Mouse (Mus musculus): ENCODE data around the gene Katnal1.

Gene Katnal1

DNA sequence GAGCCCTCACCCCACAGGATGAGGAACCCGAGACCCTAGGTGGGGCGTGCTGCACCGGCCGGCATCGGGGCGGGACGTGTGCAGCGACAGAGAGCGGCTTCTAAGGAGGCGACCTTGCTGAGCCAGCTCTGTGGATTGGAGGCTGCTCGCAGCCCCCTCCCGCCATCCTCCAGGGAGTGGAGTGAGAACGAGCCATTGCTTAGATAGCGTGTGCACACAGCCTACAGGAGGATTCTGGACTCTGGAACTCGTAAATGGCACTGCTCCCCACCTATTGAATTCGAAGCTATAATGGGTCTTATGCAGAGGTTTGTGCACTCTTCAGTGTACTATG lies at the start of gene Katnal1:
Gene Katnal1 (minus strand): TSS at position 205 of the 334 bp plus-strand sequence.
- 2% methylated on average over 16 of the region's 16 CpGs for WGBS

DNA sequence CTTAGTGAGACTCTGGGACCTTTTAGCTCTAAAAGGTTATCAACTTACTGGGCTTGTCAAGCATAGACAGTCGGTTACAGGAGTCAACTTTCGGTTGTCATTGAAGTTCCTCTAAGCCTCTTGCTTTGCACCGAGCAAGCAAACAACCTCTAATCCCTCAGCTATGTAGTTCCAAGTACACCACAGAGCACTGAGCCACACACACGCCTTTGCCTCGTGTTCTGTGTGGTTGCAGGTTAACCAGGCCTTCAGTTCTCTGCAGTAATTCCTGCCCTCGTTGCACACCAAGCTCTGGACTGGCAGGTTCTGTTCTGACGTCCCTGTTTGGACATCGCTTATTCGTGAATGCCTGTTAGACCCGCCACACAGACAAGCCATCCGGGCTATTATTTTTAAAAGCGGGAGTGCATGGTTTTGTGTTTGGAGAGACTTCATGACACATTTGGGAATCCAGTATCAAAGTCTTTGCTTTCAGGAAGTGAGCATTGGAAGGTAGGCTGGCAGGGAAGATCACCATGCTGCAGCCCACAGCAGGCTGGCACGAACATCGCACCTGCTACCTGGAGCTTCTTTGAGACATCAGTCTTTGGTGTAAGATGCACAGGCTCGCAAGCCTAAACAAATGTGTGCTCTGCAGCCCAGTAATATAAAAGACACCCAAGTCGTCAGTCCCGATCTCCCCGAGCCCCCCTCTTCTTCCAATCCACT lies 49.5 kb upstream of the Katnal1 start:
- WGBS: 78% methylated on average over 18 of the region's 18 CpGs

DNA sequence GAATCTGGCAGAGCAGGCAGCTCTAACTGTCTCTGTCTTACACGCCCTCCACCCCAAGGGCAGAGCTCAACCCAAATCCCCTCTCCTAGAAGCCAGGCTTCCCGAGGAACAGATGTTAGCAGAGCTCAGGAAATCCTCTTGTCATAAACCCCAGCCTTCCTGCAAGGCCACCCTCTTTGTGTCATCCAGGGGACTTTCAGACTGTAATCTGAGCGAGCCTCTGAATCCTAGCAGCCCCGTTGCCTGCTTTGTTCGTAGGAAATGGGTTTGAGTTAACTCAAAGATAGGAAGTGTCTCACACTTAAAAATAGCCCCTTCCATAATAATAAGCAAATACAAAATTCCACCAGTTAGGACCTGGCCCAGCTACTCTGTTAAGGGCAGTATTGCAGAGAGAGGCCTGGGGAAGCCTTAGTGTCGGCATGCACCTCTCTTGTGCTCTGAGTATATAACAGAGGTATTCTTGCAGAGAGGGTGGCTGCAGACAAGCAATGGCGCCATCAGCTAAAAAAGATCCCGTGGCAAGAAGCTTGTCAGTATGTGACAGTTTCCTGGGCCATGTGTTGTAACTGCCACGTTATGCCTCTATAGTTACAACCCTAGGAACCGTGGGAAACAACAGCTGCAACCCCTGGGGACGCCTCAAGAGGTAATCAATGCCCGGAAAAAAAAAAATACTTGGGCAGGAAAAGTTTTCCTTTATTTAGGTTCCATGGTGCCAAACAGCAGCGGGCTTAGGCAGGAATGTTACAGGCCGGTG lies 48.8 kb upstream of the Katnal1 start:
- WGBS: 58% methylated on average over 14 of the region's 14 CpGs

DNA sequence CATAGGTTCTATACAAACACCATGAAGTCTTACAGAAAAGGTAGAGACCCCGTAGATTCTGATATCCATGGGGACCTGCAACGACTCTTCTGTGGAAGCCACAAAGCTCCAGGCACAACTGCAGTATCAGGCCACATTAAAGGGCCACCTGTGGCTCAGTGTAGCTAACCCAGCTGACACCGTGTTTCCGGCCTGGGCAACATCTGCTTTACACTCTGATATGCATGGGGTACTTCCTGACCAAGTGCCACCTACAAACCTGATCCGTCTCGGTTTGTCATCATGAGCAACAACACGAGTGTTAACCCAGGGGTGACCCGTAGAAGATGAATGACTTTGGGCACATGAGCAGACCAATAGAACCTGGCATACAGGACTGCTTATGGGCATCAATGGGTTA lies 47.8 kb upstream of the Katnal1 start:
- WGBS: 94% methylated on average over 8 of the region's 8 CpGs

DNA sequence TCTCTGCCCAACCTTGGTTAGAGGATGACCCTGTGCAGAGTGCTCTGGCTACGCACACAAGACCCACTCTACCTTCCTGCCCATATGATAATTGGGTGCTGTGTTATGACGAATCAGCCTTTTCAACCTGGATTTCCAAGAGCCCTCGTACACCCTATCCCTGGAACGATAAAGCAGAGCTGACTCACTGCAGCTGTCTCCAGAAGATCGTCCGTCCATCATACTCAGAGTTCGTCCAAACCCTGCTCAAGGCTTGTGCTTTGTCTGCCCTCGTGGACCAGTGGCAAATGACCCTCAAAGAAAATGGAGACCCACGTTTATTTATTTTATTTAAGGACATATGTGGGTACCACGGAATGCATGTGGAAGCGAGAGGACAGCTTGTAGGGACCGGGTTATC lies 45.9 kb upstream of the Katnal1 start:
- WGBS: 91% methylated on average over 12 of the region's 12 CpGs

DNA sequence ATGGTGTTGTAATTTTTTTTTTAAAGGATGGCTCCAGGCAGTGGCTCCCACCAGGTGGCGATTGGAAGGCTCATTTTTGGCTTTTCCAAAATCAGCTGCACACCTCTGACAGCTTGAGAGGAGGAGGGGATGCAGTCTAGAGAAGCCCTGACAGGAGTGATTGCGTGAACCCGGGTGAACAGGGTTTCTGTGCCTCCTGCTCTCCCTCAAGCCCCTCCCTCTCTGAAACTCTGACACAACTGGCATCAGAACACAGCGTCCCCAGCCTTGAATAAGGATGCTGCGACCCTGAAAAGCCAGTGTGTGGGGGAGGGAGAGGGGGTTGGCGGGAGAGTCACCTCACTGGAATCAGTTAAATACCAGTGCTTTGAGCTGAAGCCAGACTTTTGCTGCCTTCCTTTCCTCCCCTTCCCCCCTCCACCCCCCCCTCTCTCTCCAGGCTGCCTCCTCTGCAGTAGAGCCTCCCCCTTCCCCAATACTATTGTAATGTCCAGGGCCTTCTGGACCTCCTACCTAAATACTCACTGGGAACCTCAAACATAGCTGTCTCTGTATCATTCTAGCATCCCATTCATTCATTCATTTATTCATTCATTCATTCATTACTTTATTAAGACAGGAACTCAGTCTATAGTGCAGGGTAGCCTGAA lies 44.0 kb upstream of the Katnal1 start:
- 19% methylated on average over 6 of the region's 6 CpGs for WGBS

DNA sequence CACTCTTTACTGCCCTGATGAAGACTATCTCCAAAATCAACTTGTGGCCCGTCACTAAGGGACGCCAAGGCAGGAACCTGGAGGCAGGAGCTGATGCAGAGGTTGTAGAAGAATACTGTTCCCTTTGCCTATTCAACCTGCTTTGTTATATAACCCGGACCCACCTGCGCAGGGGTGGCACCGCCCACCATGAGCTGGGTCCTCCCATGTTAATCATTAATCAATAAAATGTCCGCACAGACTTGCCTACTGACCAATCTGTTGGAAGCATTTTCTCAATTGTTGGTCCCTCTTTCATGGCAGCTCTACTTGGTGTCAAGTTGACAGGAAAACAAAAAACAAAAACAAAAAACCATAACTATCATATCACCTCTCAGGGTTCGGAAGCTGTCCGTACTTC lies 43.0 kb upstream of the Katnal1 start:
- WGBS: 90% methylated on average over 8 of the region's 8 CpGs

DNA sequence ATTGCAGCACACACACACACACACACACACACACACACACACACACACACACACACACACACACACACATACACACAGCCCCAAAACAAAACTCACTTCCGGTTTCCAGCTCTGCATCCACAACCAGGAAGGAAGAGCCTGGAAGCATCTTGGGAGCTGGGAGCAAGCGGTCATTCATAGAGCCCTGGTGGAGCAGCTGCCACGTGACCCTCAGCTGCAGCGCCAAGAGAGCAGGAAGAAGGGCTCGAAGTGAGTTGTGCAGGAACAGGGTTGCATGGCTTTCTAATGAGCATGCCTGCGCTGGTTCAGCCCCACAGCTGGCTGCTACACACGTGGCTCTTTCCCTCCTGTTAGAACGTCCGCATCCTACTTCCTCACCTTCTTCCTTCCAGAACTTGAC lies 40.5 kb upstream of the Katnal1 start:
- 46% methylated on average over 9 of the region's 9 CpGs for WGBS

DNA sequence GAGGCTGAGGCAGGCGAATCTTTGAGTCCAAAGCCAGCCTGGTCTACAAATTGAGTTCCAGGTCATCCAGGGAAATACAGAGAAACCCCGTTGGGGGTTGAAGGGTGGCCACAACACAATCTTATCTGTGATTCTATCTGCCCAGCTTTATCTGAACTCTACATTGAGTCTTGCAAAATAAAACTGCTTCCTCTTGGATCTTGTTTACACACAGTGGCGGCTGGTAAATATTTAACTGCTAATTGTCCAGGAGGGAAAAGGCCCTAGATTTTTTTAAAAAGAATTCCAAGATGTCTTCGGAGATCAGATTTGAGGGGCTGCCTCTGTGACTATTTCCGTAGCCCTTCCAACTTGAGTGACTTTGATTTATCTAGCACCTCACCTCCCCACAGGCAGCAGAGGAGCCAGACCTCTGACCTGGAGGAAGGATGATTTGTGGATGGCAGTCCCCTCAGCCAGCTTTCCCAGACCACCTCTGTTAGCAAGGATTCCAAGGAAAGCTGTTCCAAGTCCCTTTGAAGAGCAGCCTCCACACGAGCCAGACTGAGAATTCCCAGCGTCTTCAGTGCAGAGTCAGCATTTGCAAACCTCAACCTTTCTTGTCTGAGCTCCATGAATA lies 39.9 kb upstream of the Katnal1 start:
- 64% methylated on average over 7 of the region's 7 CpGs for WGBS

DNA sequence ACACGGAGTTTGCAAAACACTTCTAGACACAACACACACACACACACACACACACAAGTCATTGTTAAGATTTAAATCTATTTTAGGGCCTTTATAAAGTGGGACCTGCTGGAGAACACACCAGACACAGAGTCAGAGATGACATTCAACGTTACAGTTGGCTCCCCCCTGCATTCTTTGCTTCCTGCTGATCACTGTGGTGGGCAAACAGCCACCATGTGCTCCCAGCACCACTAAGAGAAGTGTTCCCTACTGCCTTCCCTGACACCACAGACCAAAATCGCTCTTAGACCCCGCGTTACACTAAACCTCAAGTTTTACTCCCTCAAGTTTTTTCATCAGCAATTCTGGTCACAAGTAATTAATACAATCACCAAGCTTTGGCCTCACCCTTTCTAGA lies 39.1 kb upstream of the Katnal1 start:
- WGBS: 76% methylated on average over 5 of the region's 5 CpGs

DNA sequence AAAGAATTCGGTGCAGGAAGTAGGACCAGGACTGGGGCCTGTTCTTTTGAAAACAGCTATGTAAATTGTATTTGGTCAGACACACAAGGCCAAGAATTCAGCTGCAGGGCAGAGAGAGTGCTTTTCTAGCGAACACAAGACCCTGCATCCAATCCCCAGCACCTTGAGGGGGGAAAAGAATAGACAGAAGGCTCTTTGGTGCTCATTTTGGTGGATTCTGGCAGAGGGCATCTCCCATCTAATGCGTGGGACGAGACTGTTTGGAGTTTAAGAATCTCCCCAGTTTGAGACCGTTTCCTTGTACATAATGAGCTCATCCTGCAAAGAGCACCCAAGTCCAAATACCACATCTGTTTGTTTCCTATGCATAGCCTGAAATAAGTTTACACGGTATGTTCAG lies 37.3 kb upstream of the Katnal1 start:
- 30% methylated on average over 6 of the region's 6 CpGs for WGBS

DNA sequence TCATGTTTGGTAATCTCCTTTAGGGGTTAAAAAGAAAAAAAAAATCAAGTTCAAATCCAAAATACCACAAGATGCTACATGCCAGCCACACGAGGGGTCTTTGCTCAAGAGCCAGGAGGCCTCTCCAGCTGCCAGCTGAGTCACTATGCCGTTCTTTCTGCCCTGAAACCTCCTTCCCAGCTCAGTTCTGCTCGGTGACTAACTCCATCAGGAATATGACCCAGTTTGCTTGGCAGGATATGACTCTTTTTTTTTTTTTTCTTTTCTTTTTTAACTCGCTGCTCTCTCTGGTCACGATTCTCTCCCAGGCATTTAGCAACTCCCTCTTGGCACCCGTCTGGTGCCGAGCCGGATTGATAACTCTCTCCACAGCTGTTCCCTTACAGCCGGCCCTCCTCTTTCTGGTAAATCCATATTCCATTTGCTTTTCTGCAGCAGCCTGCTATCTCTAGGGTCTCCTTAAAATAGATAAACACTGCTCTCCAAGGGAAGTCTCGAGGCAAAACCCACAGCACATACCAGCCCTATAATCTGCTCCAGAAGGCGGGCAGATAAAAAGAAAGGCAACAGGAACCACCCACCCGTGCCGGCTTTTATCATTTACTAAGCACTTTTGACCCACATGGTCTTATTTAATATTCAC lies 36.7 kb upstream of the Katnal1 start:
- WGBS: 13% methylated on average over 13 of the region's 13 CpGs

DNA sequence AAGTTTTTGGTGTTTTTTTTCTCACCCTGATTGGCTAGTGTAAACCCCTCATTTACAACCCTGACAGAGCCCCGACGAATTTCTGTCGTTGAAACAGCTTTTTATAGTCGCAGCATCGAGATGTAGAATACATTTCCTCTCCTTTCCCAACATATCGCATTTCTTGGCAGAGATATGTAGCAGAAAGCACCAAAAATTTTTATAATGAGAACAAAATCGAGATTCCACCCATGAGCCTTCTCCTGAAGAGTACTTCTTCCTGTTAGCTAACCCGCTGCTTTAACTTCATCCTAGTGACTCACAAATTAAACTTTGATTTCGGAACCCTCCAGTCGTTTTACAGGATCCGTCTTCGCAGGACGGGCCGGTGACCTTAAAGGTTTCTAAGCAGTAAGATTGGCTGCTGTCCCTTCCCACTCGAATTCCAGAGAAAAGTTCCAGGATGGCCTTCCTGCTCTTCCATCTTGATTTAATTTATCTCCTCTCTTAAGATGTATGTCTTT lies 36.0 kb upstream of the Katnal1 start:
- WGBS: 39% methylated on average over 15 of the region's 15 CpGs

DNA sequence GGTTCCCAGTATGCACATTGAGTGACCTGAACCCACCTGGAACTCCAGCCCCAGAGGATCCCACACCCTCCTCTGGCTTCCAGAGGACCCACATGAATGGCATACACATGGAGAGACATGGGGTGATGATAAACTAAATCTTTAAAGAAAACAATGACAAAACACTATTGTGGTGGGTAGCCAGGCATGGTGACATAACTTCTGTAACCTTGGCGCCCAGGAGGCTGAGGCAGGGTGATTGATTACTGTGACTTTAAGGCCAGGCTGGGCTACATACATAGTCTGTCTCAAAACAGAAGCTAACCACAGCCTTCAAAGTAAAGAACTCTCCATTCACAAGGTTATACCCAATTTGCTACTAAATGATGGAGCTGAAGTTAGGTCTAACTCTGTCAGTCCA lies 35.1 kb upstream of the Katnal1 start:
- 87% methylated on average over 1 of the region's 1 CpGs for WGBS

DNA sequence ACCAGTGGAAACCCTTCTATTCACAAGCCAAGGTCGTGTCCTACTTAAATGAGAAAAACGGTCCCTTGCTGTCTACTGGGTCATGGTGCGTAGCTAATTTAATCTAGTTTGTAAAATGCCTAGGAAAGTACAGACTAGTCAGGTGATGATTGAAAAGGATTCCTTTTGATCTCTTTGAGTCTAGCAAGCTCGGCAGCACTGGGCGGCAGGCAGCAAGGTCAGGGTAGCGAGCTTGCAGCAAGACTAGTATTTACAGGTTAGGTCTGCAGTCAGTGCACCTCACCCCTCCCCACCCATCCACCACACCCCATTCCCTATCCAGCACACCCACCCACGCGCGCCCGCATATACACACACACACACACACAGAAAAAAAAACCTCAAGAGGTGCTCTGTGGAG lies 31.1 kb upstream of the Katnal1 start:
- 69% methylated on average over 10 of the region's 10 CpGs for WGBS

DNA sequence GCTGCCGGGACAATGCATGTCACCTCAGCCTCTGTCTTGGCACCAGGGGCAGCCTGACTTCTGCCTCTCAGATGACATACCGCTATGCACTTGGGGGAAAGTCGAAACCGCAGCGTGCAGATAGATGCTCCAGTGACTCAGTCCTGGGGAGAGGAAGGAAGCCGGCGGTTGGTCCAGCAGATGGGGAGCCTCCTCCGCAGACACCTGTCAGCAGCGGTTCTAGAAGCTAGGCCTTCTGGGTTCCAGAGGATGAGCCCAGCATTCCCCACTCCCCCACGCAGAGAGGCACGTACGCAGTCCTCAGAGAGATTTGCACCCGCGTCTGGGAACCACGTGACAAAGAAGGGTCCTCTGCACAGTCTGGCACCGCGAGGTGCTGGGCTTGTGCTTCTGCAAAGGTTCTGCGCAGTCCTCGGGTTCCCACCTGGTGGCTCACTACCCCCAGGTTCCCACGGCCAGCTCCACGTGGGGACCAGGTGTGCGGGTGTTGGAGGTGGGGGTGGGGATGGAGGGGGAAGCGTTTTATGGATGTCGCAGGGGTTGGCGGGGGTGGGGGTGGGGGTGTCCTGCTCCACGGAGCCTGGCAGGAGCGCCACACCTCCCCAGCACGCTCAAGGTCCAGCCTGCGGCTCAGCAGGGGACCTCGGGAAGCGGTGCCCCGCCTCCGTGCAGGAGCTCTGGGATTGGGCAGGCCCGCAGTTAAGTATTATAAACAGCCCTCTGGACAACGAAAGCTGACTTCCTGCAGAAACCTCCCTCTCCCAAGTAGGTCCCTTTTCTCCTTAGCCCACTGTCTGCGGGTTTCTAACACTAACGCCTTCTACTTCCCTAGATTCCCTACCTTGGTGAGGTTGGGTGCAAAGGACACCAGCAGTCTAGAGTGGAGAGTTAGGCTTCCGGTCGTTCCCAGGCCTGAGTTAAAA lies 30.2 kb upstream of the Katnal1 start:
- WGBS: 2% methylated on average over 39 of the region's 39 CpGs

DNA sequence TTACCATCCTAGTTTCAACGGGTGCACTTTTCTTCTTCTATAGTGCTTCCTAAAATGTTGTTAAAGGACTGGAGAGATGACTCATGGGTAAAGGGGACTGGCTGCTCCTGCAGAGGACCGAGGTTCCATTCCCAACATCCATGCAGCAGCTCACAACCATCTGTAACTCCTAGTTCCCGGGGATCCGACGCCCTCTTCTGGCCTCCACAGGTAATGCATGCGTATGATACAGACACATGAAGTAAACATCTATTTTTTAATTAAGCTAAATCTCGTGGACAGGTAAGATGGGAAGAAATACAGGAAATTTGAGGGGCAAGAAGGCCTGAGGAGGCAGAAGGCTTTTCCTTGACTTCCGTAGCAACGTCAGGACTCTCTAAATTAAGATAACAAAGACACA lies 29.2 kb upstream of the Katnal1 start:
- WGBS: 40% methylated on average over 9 of the region's 9 CpGs

DNA sequence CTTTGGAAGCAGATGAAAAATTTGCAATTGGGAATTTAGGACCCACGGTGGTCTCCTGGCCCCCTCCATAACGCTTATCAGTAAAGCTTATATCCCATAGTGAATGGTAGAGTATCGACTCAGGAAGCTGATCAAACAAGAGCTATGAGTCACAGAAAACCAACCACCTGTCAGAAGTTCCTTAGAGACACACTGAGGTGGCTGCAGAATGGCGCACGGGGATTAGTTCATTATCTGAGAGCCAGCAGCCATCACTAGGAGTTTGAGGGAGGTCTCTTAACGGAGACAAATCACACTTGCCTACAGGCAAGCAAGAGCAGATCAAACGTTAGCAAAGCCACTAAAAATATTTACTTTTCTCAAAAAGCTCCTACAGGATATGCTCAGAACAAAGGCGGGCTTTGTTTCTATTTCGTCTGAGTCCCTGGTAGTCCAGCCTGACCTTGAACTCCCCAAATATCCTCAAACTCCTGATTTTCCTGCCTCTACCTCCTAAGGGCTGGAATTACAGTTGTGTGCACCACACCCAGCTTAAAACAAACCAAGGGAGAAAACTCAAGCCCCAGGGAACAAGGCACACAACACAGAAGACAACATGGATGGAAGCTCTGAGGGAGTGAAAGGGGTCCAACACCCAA lies 27.9 kb upstream of the Katnal1 start:
- 53% methylated on average over 9 of the region's 9 CpGs for WGBS

DNA sequence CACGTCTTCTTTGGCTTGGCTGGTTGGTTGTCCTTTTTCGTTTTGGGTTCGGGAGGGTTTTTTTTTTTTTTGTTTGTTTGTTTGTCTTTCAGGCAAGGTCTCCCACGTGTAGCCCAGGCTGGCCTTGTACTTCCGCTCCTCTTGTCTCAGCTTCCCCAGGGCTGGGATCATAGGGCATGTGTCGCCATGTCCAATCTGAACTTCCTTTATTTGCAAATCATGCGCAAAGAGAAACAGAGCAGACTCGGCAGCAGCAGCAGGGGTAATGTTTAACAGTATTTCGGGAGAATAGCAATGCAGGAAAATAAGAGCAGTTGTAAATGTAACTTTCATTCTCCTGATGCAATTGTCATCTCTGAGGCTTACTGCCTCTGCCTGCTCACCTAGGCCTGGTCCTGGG lies 27.0 kb upstream of the Katnal1 start:
- WGBS: 84% methylated on average over 9 of the region's 9 CpGs

DNA sequence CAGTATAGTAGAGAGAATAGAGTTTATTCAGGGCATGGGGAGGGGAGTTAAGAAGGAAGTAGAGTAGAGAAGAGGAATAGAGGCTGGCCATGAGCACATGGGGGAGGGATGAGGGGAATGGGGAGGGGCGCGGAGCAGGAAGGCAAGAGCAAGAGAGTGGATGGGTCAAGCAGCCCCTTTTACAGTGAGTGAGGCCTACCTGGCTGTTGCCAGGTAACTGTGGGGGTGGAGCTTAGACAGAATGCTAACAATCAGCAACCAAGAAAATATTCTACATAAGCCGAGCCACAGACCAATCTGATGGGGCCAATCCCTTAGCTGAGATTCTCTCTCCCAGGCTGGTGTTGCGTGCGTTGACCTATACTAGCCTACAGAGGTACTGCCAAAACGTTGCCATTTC lies 26.5 kb upstream of the Katnal1 start:
- 97% methylated on average over 6 of the region's 6 CpGs for WGBS

All from cerebral cortex, adult 2 months (tissue).